Mouse (Mus musculus): ENCODE data around the gene Abl1.

Gene Abl1

GRCm38 (mm10) chr2:31683666-31684065, 4.5 kb upstream of the Abl1 start:
- DNase-seq (ENCODE audit: low read depth in 1 of 2, low spot score in 2 of 2): no peak

GRCm38 (mm10) chr2:31689045-31689444, 869 bp downstream of the Abl1 start:
- no peak for DNase-seq (ENCODE audit: low read depth in 1 of 2, low spot score in 2 of 2)

GRCm38 (mm10) chr2:31690063-31690462, 1.9 kb downstream of the Abl1 start:
- DNase-seq (ENCODE audit: low read depth in 1 of 2, low spot score in 2 of 2): no peak

GRCm38 (mm10) chr2:31698209-31698608, 10.0 kb downstream of the Abl1 start:
- no peak for DNase-seq (ENCODE audit: low read depth in 1 of 2, low spot score in 2 of 2)

- DNase-seq (ENCODE audit: low read depth in 1 of 2, low spot score in 2 of 2): no peak
These were observed 12.6 kb downstream of the Abl1 start for GRCm38 (mm10) chr2:31700545-31701446.

GRCm38 (mm10) chr2:31703226-31703625, 15.1 kb downstream of the Abl1 start:
- no peak for DNase-seq (ENCODE audit: low read depth in 1 of 2, low spot score in 2 of 2)

DNA sequence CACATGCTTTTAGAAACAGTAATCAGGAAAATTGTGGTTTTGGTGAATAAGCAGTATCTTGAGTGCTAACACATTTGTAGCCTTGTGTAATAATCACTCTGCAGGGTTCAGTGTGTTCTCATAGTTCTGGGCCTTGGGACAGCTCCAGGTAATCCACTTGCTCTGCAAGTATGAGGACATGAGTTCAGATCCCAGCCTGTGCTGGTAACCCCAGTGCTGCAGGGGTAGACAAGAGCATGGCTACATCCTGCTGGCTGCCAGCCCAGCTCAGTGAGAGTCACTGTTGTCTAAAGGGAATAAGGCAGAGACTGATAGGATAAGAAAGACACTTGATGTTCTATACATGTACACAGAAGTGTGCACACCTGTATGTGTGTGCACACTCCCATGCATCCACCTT, 17.7 kb downstream of the Abl1 start:
- no peak for DNase-seq (ENCODE audit: low read depth in 1 of 2, low spot score in 2 of 2)

DNA sequence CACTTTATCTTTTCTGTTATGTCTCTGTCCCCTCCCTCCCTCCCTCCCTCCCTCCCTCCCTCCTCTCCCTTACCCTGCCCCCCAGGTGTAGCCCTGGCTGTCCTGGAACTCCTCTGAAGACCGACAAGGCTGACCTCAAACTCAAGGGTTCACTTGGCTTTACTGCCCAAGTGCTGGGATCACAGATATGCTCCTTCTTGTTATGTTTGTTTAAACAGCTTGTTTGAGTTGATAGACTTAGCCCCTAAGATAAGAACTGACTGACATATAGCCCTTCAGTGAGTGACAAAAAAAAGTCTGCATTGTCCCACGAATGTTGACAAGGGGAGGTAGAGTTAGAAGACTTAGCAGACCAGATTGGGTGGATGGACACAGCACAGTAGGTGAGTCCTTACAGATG, 18.4 kb downstream of the Abl1 start:
- no peak for DNase-seq (ENCODE audit: low read depth in 1 of 2, low spot score in 2 of 2)

DNA sequence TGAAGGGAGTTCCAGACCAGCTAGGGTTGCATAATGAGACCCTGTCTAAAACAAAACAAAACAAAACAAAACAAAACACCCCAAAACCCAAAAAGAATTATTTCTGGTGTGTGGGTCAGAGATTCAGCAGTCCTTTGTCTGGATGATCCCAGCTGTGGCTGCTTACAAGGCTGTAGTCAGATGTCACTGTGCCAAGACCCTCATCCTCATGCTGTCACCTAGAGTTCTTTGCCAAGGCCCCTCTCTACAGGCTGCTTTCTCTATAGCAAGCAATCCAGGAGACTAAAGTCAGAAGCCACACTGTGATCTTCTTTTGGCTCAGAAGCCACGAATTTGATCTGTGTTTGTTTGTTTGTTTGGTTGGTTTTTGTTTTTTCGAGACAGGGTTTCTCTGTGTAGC, 24.5 kb downstream of the Abl1 start:
- no peak for DNase-seq (ENCODE audit: low read depth in 1 of 2, low spot score in 2 of 2)

GRCm38 (mm10) chr2:31713813-31714212, 25.6 kb downstream of the Abl1 start:
- DNase-seq (ENCODE audit: low read depth in 1 of 2, low spot score in 2 of 2): no peak

GRCm38 (mm10) chr2:31714780-31715179, 26.6 kb downstream of the Abl1 start:
- no peak for DNase-seq (ENCODE audit: low read depth in 1 of 2, low spot score in 2 of 2)

DNA sequence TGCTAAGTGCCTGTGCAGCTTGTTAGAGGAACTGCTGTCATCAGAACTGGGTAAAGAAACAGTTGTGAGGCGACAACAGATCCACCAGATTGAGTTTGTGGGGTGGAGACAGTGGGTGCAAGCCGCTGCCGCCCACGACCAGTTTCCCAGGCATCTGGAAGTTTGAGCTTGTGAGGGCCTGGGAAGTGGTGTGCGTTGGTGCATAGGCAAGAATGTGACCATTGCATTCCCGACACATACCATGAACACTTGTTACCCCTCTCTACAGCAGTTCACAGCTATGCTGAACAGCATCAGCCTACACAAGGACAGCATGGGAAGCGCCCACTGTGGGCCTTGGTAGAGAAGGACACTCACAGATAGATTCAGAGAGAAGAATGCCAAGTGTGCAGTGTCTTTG, 27.8 kb downstream of the Abl1 start:
- DNase-seq (ENCODE audit: low read depth in 1 of 2, low spot score in 2 of 2): no peak

- no peak for DNase-seq (ENCODE audit: low read depth in 1 of 2, low spot score in 2 of 2)
These were observed 31.2 kb downstream of the Abl1 start for GRCm38 (mm10) chr2:31719202-31719880.

- no peak for DNase-seq (ENCODE audit: low read depth in 1 of 2, low spot score in 2 of 2)
These were observed 31.8 kb downstream of the Abl1 start for GRCm38 (mm10) chr2:31719944-31720343.

DNA sequence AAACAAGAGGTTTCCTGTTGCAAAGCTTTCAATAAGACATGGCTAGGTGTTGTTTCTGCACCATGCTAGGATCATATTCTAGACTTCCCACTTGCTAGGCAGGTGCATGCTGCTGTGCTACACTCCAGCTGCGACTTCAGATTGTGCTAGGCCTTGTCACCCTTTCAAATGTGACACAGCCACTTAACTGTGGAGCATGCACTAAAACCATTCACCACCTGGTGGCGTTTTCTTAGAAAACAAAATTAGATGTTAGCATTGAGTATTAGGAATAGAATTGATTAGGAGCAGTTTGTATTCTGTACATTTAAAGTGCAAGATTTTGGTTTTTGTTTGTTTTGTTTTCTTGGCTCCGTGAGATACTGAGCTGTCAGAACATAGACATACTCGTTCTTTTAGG, 32.6 kb downstream of the Abl1 start:
- no peak for DNase-seq (ENCODE audit: low read depth in 1 of 2, low spot score in 2 of 2)

- DNase-seq (ENCODE audit: low read depth in 1 of 2, low spot score in 2 of 2): no peak
These were observed 36.7 kb downstream of the Abl1 start for GRCm38 (mm10) chr2:31724730-31725490.

DNA sequence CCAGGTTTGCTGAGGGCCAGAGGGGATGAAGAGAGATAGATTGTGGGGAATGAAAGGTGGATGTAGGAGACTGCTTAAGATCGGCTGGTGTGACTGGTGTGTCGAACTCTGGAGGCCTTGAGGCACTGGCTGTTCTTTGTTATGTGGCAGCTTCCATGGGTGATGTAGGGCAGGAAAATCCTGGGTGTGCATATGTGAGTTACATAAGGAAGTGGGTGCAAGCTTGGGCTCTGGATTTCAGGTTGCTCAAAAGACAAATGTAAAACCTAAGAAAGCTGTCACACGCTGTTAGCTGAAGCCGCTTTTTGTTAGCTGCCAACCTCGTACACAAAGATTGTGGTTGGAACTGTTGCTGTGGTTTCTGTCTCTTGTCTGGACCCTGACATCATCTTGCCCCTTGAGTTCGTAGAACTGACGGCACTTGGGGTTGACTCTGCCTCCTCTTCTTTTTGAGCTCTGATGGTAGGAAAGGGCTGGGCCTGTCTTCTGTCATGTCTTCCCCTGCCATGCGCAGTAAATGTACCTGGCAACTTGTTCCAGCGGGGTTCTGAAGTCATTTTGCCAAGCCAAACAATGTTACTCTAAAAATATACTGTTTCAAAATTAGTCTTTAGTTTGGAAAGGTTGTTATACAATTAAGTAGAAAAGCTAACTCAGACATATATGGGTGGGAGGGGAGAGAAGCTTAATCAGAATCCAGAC, 39.6 kb downstream of the Abl1 start:
- DNase-seq (ENCODE audit: low read depth in 1 of 2, low spot score in 2 of 2): no peak

DNA sequence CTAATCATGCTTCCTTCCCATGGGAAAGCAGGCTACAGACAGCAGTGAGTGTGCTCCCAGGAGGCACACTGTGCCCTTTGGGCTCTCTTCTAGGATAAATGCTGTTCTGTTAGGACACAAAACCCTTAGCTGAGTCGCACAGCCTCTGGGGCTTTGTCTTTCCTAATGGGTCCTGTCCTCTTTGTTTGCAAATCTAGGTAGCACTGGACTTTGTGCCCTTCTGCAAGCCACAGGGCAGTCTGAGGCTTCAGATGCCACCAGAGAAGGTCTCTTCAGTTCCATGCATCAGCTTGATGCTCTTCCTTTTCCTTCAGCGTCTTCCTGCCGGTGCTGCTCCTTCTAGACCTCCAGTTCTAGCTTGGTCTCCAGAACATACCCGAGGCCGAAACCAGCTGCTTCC, 42.5 kb downstream of the Abl1 start:
- no peak for DNase-seq (ENCODE audit: low read depth in 1 of 2, low spot score in 2 of 2)

DNA sequence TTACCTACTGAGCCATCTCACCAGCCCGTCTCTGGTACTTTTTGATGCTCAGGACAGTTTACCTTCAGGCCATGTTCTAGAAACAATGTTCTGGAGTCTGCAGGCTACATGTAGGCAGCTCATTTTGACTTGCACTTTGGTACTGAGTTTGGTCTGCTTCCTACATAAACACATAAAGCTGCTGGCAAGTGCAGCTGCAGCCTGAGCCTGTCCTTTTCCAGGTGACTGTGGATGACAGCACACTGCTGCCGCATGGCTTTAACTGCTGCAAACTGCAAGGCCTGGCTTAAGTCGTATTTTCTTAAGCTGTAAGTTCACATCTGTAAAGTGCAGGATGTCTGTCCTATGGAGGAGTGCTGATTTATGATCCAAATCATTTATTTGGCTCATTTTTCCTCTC, 44.3 kb downstream of the Abl1 start:
- DNase-seq (ENCODE audit: low read depth in 1 of 2, low spot score in 2 of 2): no peak

DNA sequence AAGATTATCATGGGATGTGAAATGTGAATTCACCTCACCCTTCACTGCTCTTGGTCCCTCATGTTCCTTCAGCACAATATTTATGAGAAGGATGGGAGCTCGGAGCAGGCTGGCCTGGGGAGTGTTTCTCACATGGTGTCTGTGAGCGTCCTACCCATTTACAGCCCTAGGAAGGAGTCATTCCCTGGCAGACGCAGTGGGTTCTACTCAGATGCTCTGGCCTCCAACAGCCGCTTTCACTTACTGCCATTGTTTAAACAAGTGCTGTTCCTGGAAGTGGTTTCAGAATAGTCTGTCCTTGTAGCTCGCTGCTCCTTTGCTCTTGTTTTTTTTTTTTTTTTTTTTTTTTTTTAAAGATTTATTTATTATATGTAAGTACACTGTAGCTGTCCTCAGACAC, 45.4 kb downstream of the Abl1 start:
- DNase-seq (ENCODE audit: low read depth in 1 of 2, low spot score in 2 of 2): no peak

DNA sequence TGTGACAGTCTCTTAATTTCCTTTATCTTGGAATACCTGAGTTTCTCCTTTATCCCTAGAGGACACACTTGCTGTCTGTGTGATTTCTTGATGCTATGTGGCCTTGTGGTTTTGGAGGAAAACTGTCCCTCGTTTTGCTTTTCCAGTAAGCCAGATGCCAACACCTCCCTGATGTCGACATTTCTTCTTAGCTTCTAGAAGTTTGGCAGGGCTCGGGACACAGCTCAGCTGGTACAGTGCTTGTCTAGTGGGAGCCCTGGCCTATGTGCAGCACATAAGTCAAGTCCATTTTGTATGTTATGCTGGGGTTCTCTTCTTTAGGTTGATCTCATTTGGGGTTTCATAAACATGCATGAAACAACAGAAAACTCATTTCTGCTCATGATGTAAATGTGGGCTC, 50.9 kb downstream of the Abl1 start:
- DNase-seq (ENCODE audit: low read depth in 1 of 2, low spot score in 2 of 2): no peak

Measured in monocyte, adult 2 months (primary cell).